Mouse (Mus musculus) midbrain, embryonic 16.5 days (tissue): Measurements from ENCODE around the gene Dohh. TPM values are rescaled to one million over a fixed set of nuclear protein-coding genes. Genes with fewer than 3 reads are reported as not detected.
A peak's percentile ranks its signal among the peaks of the same experiment; 100 is the strongest.

Experiments used
- ATAC-seq: fragments of 200-750 bp; cut with Nextera tagmentation; 2 replicates; pipeline ENCODE4 v1.8.0; 2017; ENCODE audit warnings: moderate TSS enrichment
- H3K27ac ChIP-seq: fragments of 300-500 bp; sonication (generic); 2 replicates; pipeline ENCODE4 v1.5.1; 2014; ENCODE audit warnings: mild to moderate bottlenecking, low read length, mixed read lengths
- H3K27me3 ChIP-seq: fragments of 300-500 bp; sonication (generic); 2 replicates; pipeline ENCODE4 v1.6.1; 2014; ENCODE audit warnings: low read depth, low read length, mixed read lengths; ENCODE audit not compliant: control insufficient read depth, insufficient read depth
- H3K36me3 ChIP-seq: fragments of 300-500 bp; sonication (generic); 2 replicates; pipeline ENCODE4 v1.6.1; 2014; ENCODE audit warnings: mild to moderate bottlenecking, low read length, moderate library complexity, mixed read lengths; ENCODE audit not compliant: control insufficient read depth, insufficient read depth
- H3K4me1 ChIP-seq: fragments of 300-500 bp; sonication (generic); 2 replicates; pipeline ENCODE4 v1.6.1; 2014; ENCODE audit warnings: mild to moderate bottlenecking, low read length, mixed read lengths; ENCODE audit not compliant: control insufficient read depth, insufficient read depth
- H3K4me2 ChIP-seq: fragments of 300-500 bp; sonication (generic); 2 replicates; pipeline ENCODE4 v1.6.1; 2014; ENCODE audit warnings: mild to moderate bottlenecking, low read length, mixed read lengths
- H3K4me3 ChIP-seq: fragments of 300-500 bp; sonication (generic); 2 replicates; pipeline ENCODE4 v1.5.1; 2014; ENCODE audit warnings: low read depth, mild to moderate bottlenecking, low read length, moderate library complexity, mixed read lengths
- H3K9ac ChIP-seq: fragments of 300-500 bp; sonication (generic); 2 replicates; pipeline ENCODE4 v1.6.1; 2014; ENCODE audit warnings: low read depth, low read length, mixed read lengths
- H3K9me3 ChIP-seq: fragments of 300-500 bp; sonication (generic); replicated peaks from 2 replicates; pipeline ENCODE4 v1.6.1; 2014; ENCODE audit warnings: mild to moderate bottlenecking, low read length, mixed read lengths; ENCODE audit not compliant: control insufficient read depth, poor library complexity, severe bottlenecking
- WGBS: fragments of 180-500 bp; shearing (Covaris S2); extraction: QIAGEN DNeasy Blood & Tissue Kit; methylation state at CpG from one replicate; pipeline ENCODE4 v1.1.7; 2014; 5-methylcytosine and 5-hydroxymethylcytosine counted together
- polyA plus RNA-seq: library from polyadenylated mRNA; unstranded; fragments of >200 nt; fragmentation: Nextera tagmentation; extraction: Ambion mirVana; gene quantifications from 2 replicates; pipeline ENCODE4 v1.2.1, GENCODE M21; 2015

Dohh gene
- polyA plus RNA-seq, 1 experiment from 2014 or later: 86.2 TPM

DNA sequence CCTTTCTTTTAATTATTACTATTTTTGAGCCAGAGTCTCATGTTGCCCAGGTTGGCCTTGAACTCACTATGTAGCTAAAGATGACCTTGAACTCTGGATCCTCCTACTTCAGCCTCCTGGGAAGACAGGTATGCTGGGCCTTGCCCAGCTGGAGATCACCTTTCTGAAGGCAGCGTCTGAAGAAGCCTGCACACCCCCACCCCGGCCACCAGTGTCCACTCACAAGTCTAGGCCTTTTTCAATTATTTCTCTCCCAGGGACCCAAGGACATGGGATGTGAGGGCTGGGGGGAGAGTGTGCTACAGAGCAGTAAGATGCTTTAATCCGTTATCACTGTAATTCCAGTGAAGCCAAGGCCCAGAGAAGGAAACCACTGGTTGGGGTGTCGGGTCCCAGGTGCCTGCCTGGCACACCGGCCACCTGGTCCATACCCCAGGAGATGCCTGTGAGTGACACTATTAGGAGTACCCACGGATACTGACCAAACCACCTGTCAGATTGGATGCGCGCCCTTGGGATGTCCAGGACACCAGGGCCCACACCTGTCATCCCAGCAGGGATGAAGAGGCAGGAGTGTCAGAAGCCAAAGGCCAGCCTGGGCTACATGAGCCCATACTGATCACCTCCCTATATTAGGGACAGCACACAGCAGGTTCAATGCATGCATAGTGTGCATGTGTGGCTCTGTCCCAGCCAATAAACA is 43.7 kb downstream of the Dohh start:
- no peak for ATAC-seq
- no peaks in the 10 kb centered on the region for H3K36me3 ChIP-seq
- no peak overlapping the region for H3K27ac ChIP-seq
- H3K27me3 ChIP-seq: peaks cover 14% of the 10 kb centered on the region
- H3K4me3 ChIP-seq: no peak overlapping the region
- WGBS: 73% methylated on average over 8 of the region's 8 CpGs
- H3K9ac ChIP-seq: no peak overlapping the region
- H3K4me1 ChIP-seq: peaks cover 48% of the 10 kb centered on the region
- H3K4me2 ChIP-seq: no peak overlapping the region
- no peaks in the 10 kb centered on the region for H3K9me3 ChIP-seq

DNA sequence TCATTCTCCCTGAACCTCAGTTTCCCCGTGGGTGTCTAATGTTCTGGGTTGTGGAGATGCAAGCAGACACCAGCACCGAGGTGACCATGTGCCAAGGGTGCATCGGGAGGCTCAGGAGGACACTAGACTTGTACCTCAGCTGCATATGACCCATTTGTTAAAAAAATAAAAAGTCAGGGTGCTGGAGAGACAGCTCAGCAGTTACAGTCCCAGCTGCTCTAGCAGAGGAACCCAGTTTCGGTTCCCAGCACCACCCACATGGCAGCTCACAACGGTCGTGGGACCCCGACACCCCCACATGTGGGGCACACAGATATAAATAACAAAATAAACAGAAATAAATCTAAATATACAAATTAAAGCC is 44.3 kb downstream of the Dohh start:
- Histone ChIP-seq H3K4me2 (no peak overlapping the region), H3K9ac (no peak overlapping the region), H3K4me1 (peaks cover 53% of the 10 kb centered on the region), H3K27ac (no peak overlapping the region), H3K9me3 (no peaks in the 10 kb centered on the region), H3K27me3 (peaks cover 14% of the 10 kb centered on the region), H3K4me3 (no peak overlapping the region), H3K36me3 (no peaks in the 10 kb centered on the region)
- 90% methylated on average over 7 of the region's 7 CpGs for WGBS
- ATAC-seq: no peak

GRCm38 (mm10) chr10:81429092-81429491 is 44.9 kb downstream of the Dohh start:
- Histone ChIP-seq H3K36me3 (no peaks in the 10 kb centered on the region), H3K9me3 (no peaks in the 10 kb centered on the region), H3K4me3 (no peak overlapping the region; the same call in 1 of the 2 replicates), H3K9ac (no peak overlapping the region), H3K27me3 (peaks cover 14% of the 10 kb centered on the region), H3K27ac (no peak overlapping the region), H3K4me2 (peak overlapping the region; percentile 89), H3K4me1 (peaks cover 53% of the 10 kb centered on the region)
- no peak for ATAC-seq
- 31% methylated on average over 2 of the region's 2 CpGs for WGBS

DNA sequence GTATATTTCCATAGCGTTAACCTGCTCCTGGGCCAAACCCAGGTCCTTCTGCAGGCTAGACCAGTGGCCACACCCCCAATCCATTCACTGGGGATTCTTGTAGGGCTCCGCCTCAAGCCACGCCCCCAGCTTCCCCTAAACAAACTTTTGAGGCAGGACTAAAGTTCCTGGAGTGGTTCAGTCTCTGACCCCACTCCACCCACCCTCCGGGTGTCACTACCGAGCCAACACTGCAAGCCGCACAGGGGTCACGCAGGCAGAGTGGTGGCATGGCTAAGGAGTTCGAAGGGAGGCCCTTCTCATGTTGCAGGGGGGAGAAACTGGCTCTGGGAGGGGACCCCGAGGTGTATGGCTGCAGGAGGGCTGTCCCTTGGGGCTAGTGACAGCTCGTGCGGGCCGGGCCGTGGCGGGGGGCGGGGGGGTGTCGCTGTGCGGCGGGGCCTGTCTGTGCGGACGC is 45.4 kb downstream of the Dohh start:
- peak overlapping the region; percentile 89 for H3K4me2 ChIP-seq
- no peaks in the 10 kb centered on the region for H3K36me3 ChIP-seq
- peak overlapping the region; percentile 94 for H3K27ac ChIP-seq
- H3K9ac ChIP-seq: peak overlapping the region; percentile 91
- peaks cover 14% of the 10 kb centered on the region for H3K27me3 ChIP-seq
- peak overlapping the region; percentile 75 for H3K4me3 ChIP-seq
- 0% methylated on average over 17 of the region's 20 CpGs for WGBS
- ATAC-seq: 0 out of 2 replicates have a peak, but pooled peaks have one; percentile 1
- peaks cover 48% of the 10 kb centered on the region for H3K4me1 ChIP-seq
- H3K9me3 ChIP-seq: no peaks in the 10 kb centered on the region

DNA sequence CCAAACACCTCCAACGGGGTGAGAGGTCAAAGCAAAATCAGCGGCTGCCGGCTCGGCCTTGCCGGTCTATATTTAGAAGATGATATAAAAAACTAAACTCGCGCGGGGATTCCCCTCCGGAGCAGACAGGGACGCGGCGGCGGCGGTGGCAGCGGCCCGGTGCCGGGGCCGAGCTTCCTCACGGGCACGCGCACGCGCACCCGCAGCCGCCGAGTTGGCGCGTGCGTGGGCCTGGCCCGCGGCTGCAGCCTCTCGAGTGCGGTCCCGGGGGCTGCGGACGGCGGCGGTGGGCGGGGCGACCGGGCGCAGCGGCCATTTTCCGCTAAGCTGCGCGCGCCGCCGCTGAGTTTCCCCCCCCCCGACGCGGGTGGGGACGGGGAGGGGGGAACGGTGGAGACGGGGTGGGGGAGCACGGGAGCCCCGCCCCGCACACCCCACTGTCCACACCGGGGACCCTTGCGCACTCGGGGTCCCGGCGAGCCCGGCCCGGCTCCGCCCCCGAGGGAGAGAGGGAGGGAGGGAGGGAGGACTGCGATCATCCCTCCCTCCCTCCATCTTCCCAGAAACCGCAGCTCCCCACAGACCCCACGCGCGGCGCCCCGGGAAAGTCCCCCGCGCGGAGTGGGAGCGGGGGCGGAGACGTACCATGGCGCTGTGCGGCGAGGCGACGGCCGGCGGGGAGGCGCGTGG is 46.1 kb downstream of the Dohh start:
- H3K36me3 ChIP-seq: no peaks in the 10 kb centered on the region
- H3K9ac ChIP-seq: peak overlapping the region; percentile 91
- H3K27ac ChIP-seq: peak overlapping the region; percentile 94
- no peak; the same call in 1 of the 2 replicates for ATAC-seq
- WGBS: under 1% methylated on average over 63 of the region's 89 CpGs
- peak overlapping the region; percentile 89 for H3K4me2 ChIP-seq
- H3K27me3 ChIP-seq: peaks cover 13% of the 10 kb centered on the region
- peak overlapping the region; percentile 75 for H3K4me3 ChIP-seq
- no peaks in the 10 kb centered on the region for H3K9me3 ChIP-seq
- peaks cover 43% of the 10 kb centered on the region for H3K4me1 ChIP-seq

GRCm38 (mm10) chr10:81430831-81431525 is 46.8 kb downstream of the Dohh start:
- Histone ChIP-seq H3K36me3 (no peaks in the 10 kb centered on the region), H3K4me3 (peak overlapping the region; percentile 75), H3K27me3 (peaks cover 8% of the 10 kb centered on the region), H3K9ac (peak overlapping the region; percentile 91), H3K4me2 (peak overlapping the region; percentile 89), H3K27ac (peak overlapping the region; percentile 94), H3K4me1 (peaks cover 36% of the 10 kb centered on the region), H3K9me3 (no peaks in the 10 kb centered on the region)
- 2% methylated on average over 43 of the region's 70 CpGs for WGBS
- ATAC-seq: 0 out of 2 replicates have a peak, but pooled peaks have one; percentile 8

DNA sequence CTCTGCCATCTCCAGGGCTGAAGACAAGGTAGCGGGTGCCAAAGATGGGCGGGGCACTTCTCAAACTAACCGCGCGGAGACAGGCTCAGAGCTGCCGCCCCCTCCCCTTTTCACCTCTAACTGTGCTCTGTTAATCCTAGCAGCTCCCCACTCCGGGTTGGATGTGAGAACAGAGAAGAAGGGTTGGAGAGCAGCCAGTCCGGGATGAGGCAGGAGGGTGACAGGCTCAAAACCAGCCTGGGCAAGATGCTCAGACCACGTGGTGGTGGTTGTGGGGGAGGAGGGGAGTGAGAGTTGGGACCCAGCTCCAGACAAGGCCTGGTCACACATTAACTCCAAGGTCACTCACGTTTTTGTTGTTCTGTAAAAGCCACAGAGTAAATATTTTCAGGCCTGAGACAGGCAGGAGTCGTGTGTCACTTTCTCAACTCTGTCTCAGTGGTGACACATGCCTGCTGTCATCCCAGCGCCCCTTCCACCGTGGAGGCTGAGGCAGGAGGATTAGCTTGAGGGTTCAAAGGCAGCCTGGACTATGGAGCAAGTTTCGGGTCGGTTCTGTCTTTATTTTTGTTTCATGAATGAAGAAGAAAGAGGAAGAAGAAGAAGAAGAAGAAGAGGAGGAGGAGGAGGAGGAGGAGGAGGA is 47.4 kb downstream of the Dohh start:
- Histone ChIP-seq H3K4me1 (peaks cover 30% of the 10 kb centered on the region), H3K27ac (peak overlapping the region; percentile 94), H3K27me3 (peaks cover 8% of the 10 kb centered on the region), H3K9ac (peak overlapping the region; percentile 91), H3K4me3 (peak overlapping the region; percentile 75), H3K36me3 (no peaks in the 10 kb centered on the region), H3K4me2 (peak overlapping the region; percentile 89), H3K9me3 (no peaks in the 10 kb centered on the region)
- WGBS: 11% methylated on average over 15 of the region's 15 CpGs
- ATAC-seq: peak; percentile 0; the same call in 1 of the 2 replicates

DNA sequence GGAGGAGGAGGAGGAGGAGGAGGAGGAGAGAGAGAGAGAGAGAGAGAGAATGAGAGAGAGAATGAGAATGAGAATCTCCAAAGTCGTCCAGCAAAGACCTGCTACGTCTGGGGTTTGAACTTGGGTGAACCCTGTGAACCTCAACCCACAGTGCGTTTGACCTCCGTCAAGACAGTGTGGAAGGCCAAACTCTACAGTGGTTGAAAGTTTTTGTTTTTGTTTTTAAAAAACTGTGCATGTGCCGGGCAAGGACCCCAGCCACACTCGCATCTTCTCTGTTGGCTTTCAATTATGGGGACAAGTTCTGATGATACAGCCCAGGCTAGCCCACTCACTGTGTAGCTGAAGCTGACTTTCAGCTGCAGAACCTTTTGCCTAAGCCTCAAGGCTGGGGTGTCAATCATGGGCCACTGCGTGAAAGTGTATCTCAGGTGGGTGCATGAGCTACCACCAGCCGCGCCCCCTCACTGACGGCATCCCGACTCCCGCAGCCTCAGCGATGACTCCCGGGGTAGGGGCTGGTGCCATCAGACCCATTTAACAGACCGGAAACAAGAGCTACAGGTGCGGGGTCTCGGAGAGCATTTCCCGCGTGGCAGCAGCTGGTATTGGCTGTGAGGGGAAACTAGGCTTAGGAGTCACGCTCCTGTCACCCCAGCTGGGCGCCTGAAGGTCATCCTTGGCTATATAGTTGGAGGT is 48.1 kb downstream of the Dohh start:
- H3K27ac ChIP-seq: peak overlapping the region; percentile 50; the same call in 1 of the 2 replicates
- ATAC-seq: peak; percentile 6
- peaks cover 23% of the 10 kb centered on the region for H3K4me1 ChIP-seq
- peak overlapping the region; percentile 61 for H3K4me2 ChIP-seq
- 65% methylated on average over 21 of the region's 21 CpGs for WGBS
- no peaks in the 10 kb centered on the region for H3K36me3 ChIP-seq
- peaks cover 7% of the 10 kb centered on the region for H3K27me3 ChIP-seq
- H3K4me3 ChIP-seq: peak overlapping the region; percentile 23
- H3K9me3 ChIP-seq: no peaks in the 10 kb centered on the region
- H3K9ac ChIP-seq: peak overlapping the region; percentile 51
